Mouse (Mus musculus): ENCODE results near the gene Ntsr2. TPM values are rescaled to one million over a fixed set of nuclear protein-coding genes. Genes with fewer than 3 reads are reported as not detected.
"Not testable (repeated sequence)": the region's sequence is repeated elsewhere in the genome, so short reads cannot be mapped to it uniquely, and the experiment has no call there.

Ntsr2 gene
- total and polyA plus RNA-seq, 2 experiments from 2014 or later = 11.1 to 17.7 TPM

GRCm38 (mm10) chr12:16672246-16672645, 19.1 kb downstream of the Ntsr2 start:
- ATAC-seq (ENCODE audit: low FRiP score) (no peak), DNase-seq (ENCODE audit: low spot score) (no peak)
- no peak overlapping the region for H3K27ac ChIP-seq (ENCODE audit: low read depth, low read length)
- no peaks in the 10 kb centered on the region for H3K36me3 ChIP-seq (ENCODE audit: insufficient read depth, low read length)
- H3K9ac ChIP-seq (replicated peaks; ENCODE audit: low read length, poor library complexity, severe bottlenecking) = no peak overlapping the region
- 89% methylated on average over 10 of the region's 10 CpGs for WGBS
- TF ChIP-seq CTCF (IDR thresholded peaks at IDR 0.05) = no peak
- no peak overlapping the region for H3K4me3 ChIP-seq (ENCODE audit: low read depth, low read length)
- no peaks in the 10 kb centered on the region for H3K27me3 ChIP-seq (ENCODE audit: insufficient read depth, low read length)
- H3K4me1 ChIP-seq (ENCODE audit: insufficient read depth, low read length) = no peaks in the 10 kb centered on the region
- no peak overlapping the region for H3K4me2 ChIP-seq (ENCODE audit: low read depth, low read length, poor library complexity, severe bottlenecking)
- H3K9me3 ChIP-seq (ENCODE audit: low read length) = no peaks in the 10 kb centered on the region

DNA sequence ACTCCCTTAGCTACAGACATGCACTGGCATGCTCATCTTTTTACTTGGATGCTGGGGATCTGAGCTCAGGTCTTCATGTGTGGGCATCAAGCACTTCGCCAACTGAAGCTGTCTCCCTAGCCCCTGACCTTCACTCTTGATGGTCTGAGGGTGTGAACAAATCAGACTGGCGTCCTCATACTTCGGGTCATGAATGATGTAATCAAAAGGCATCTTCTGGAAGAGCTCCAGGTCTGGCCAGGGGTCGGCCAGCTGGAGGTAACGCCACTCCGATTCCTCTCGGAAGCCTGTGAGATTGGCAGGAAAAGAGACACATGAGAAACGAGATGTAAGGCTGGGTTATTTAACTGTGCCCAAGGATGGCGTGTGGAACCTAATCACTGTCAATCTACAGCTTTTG, 37.4 kb downstream of the Ntsr2 start:
- no peaks in the 10 kb centered on the region for H3K4me1 ChIP-seq (ENCODE audit: insufficient read depth, low read length)
- H3K4me2 ChIP-seq (ENCODE audit: low read depth, low read length, poor library complexity, severe bottlenecking) = no peak overlapping the region
- no peaks in the 10 kb centered on the region for H3K9me3 ChIP-seq (ENCODE audit: low read length)
- H3K36me3 ChIP-seq (ENCODE audit: insufficient read depth, low read length) = no peaks in the 10 kb centered on the region
- WGBS = 94% methylated on average over 9 of the region's 9 CpGs
- no peak overlapping the region for H3K27ac ChIP-seq (ENCODE audit: low read depth, low read length)
- DNase-seq (ENCODE audit: low spot score) = no peak
- H3K9ac ChIP-seq (replicated peaks; ENCODE audit: low read length, poor library complexity, severe bottlenecking) = no peak overlapping the region
- H3K4me3 ChIP-seq (ENCODE audit: low read depth, low read length) = no peak overlapping the region
- TF ChIP-seq CTCF (IDR thresholded peaks at IDR 0.05) = no peak
- no peaks in the 10 kb centered on the region for H3K27me3 ChIP-seq (ENCODE audit: insufficient read depth, low read length)
- no peak for ATAC-seq (ENCODE audit: low FRiP score)

DNA sequence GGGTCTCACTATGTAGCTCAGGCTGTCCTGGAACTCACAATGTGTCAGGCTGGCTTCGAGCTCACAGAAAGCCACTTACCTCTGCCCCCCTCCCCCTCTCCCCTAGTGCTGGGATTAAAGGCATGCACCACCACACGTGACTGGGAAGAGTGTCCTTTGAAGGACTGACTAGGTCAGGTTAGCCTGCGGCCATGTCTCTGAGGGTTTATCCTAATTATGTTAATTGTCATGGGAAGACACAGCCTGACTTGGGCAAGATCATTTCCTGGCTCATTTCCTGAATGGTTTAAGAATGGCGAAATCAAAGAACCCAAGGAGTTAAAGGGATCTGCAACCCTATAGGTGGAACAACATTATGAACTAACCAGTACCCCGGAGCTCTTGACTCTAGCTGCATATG, 41.6 kb downstream of the Ntsr2 start:
- no peak overlapping the region for H3K4me2 ChIP-seq (ENCODE audit: low read depth, low read length, poor library complexity, severe bottlenecking)
- no peak overlapping the region for H3K4me3 ChIP-seq (ENCODE audit: low read depth, low read length)
- H3K9me3 ChIP-seq (ENCODE audit: low read length) = no peaks in the 10 kb centered on the region
- no peaks in the 10 kb centered on the region for H3K4me1 ChIP-seq (ENCODE audit: insufficient read depth, low read length)
- H3K27ac ChIP-seq (ENCODE audit: low read depth, low read length) = no peak overlapping the region
- no peaks in the 10 kb centered on the region for H3K27me3 ChIP-seq (ENCODE audit: insufficient read depth, low read length)
- no peak for TF ChIP-seq CTCF (IDR thresholded peaks at IDR 0.05)
- ATAC-seq (ENCODE audit: low FRiP score) (no peak), DNase-seq (ENCODE audit: low spot score) (no peak)
- 80% methylated on average over 5 of the region's 5 CpGs for WGBS
- H3K36me3 ChIP-seq (ENCODE audit: insufficient read depth, low read length) = no peaks in the 10 kb centered on the region
- H3K9ac ChIP-seq (replicated peaks; ENCODE audit: low read length, poor library complexity, severe bottlenecking) = no peak overlapping the region

DNA sequence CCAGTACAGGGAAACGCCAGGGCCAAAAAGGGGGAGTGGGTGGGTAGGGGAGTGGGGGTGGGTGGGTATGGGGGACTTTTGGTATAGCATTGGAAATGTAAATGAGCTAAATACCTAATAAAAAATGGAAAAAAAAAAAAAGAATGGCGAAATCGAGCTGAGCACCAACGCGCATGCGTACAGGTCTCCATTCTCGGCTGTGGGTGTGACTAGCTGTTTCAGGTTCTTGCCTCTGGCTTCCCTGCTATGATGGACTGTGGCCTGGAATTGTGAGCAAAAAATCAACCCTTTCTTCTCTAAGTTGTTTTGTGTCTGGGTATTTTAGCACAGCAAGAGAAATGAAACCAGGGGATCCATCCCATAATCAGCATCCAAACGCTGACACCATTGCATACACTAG, 42.1 kb downstream of the Ntsr2 start:
- H3K9me3 ChIP-seq (ENCODE audit: low read length); H3K36me3 ChIP-seq (ENCODE audit: insufficient read depth, low read length); H3K4me2 ChIP-seq (ENCODE audit: low read depth, low read length, poor library complexity, severe bottlenecking); H3K4me3 ChIP-seq (ENCODE audit: low read depth, low read length); H3K27me3 ChIP-seq (ENCODE audit: insufficient read depth, low read length); DNase-seq (ENCODE audit: low spot score); ATAC-seq (ENCODE audit: low FRiP score); H3K27ac ChIP-seq (ENCODE audit: low read depth, low read length); H3K9ac ChIP-seq (replicated peaks; ENCODE audit: low read length, poor library complexity, severe bottlenecking); H3K4me1 ChIP-seq (ENCODE audit: insufficient read depth, low read length): not testable (repeated sequence)
- WGBS = 98% methylated on average over 7 of the region's 8 CpGs

GRCm38 (mm10) chr12:16696146-16696545, 43.0 kb downstream of the Ntsr2 start:
- Histone ChIP-seq H3K9me3 (ENCODE audit: low read length) (no peaks in the 10 kb centered on the region), H3K36me3 (ENCODE audit: insufficient read depth, low read length) (no peaks in the 10 kb centered on the region), H3K9ac (replicated peaks; ENCODE audit: low read length, poor library complexity, severe bottlenecking) (no peak overlapping the region), H3K27me3 (ENCODE audit: insufficient read depth, low read length) (no peaks in the 10 kb centered on the region), H3K4me2 (ENCODE audit: low read depth, low read length, poor library complexity, severe bottlenecking) (no peak overlapping the region), H3K4me1 (ENCODE audit: insufficient read depth, low read length) (no peaks in the 10 kb centered on the region), H3K27ac (ENCODE audit: low read depth, low read length) (no peak overlapping the region), H3K4me3 (ENCODE audit: low read depth, low read length) (no peak overlapping the region)
- 91% methylated on average over 13 of the region's 13 CpGs for whole genome bisulfite sequencing
- DNase-seq (ENCODE audit: low spot score) = no peak
- TF ChIP-seq CTCF (IDR thresholded peaks at IDR 0.05) = no peak
- no peak for ATAC-seq (ENCODE audit: low FRiP score)

DNA sequence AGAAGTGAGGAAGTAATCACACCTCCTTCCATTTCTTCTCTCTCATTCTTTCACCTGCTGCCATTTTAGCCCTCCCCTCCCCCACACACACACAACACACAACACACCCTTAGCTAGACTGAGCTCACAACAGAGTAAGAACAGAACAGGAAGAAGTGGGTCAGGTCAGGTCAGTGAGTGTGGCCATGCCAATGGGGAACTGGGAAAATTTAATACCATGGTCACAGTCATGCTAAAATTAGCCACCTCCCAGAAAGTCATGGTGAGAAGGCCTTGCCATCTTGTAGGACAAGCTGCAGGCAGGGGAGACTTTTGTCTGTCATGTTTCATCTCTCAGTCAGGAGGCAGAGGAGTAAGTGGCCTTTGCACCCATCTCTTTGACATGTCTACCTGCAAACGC, 45.5 kb downstream of the Ntsr2 start:
- 89% methylated on average over 1 of the region's 1 CpGs for WGBS
- H3K4me2 ChIP-seq (ENCODE audit: low read depth, low read length, poor library complexity, severe bottlenecking) = no peak overlapping the region
- no peaks in the 10 kb centered on the region for H3K27me3 ChIP-seq (ENCODE audit: insufficient read depth, low read length)
- no peaks in the 10 kb centered on the region for H3K4me1 ChIP-seq (ENCODE audit: insufficient read depth, low read length)
- TF ChIP-seq CTCF (IDR thresholded peaks at IDR 0.05) = no peak
- H3K4me3 ChIP-seq (ENCODE audit: low read depth, low read length) = no peak overlapping the region
- ATAC-seq (ENCODE audit: low FRiP score) (no peak), DNase-seq (ENCODE audit: low spot score) (no peak)
- H3K9me3 ChIP-seq (ENCODE audit: low read length) = no peaks in the 10 kb centered on the region
- no peak overlapping the region for H3K27ac ChIP-seq (ENCODE audit: low read depth, low read length)
- no peak overlapping the region for H3K9ac ChIP-seq (replicated peaks; ENCODE audit: low read length, poor library complexity, severe bottlenecking)
- H3K36me3 ChIP-seq (ENCODE audit: insufficient read depth, low read length) = no peaks in the 10 kb centered on the region

Other genes starting within 250 kb of the Ntsr2 start
- 20.5 and 21.6 TPM in 2 replicates for gene Lpin1, start 42.4 kb upstream of the Ntsr2 start, total RNA-seq (2014; rRNA removed)
- gene Lpin1, start 42.4 kb upstream of the Ntsr2 start, polyA plus RNA-seq (2015; fragmentation: Nextera tagmentation; extraction: Ambion mirVana) = 11.6 and 12.1 TPM in 2 replicates
- gene Greb1, start 147.5 kb downstream of the Ntsr2 start, total RNA-seq (2014; rRNA removed) = 1.3 and 3.7 TPM in 2 replicates
- 0.39 and 0.43 TPM in 2 replicates for gene Greb1, start 147.5 kb downstream of the Ntsr2 start, polyA plus RNA-seq (2015; fragmentation: Nextera tagmentation; extraction: Ambion mirVana)
- 15.8 and 23.1 TPM in 2 replicates for gene E2f6, start 157.6 kb downstream of the Ntsr2 start, total RNA-seq (2014; rRNA removed)
- 17.1 and 19.3 TPM in 2 replicates for gene E2f6, start 157.6 kb downstream of the Ntsr2 start, polyA plus RNA-seq (2015; fragmentation: Nextera tagmentation; extraction: Ambion mirVana)
- 27.3 and 40.5 TPM in 2 replicates for gene Rock2, start 241.5 kb downstream of the Ntsr2 start, total RNA-seq (2014; rRNA removed)
- gene Rock2, start 241.5 kb downstream of the Ntsr2 start, polyA plus RNA-seq (2015; fragmentation: Nextera tagmentation; extraction: Ambion mirVana) = 9.0 and 12.7 TPM in 2 replicates